Mouse (Mus musculus) hindbrain, embryonic 12.5 days (tissue): Measurements from ENCODE around the gene Tmem143. TPM values are rescaled to one million over a fixed set of nuclear protein-coding genes. Genes with fewer than 3 reads are reported as not detected.
"Not testable (repeated sequence)": the region's sequence is repeated elsewhere in the genome, so short reads cannot be mapped to it uniquely, and the experiment has no call there.

ENCODE experiments used
- ATAC-seq: fragments of 200-750 bp; cut with Nextera tagmentation; 2 replicates; pipeline ENCODE4 v1.8.0; 2017; ENCODE audit warnings: moderate TSS enrichment; ENCODE audit not compliant: low FRiP score
- H3K27ac ChIP-seq: fragments of 300-500 bp; sonication (generic); 2 replicates; pipeline ENCODE4 v1.5.1; 2016; ENCODE audit warnings: mild to moderate bottlenecking
- H3K27me3 ChIP-seq: fragments of 300-500 bp; sonication (generic); 2 replicates; pipeline ENCODE4 v1.6.1; 2016; ENCODE audit warnings: mild to moderate bottlenecking
- H3K36me3 ChIP-seq: fragments of 300-500 bp; sonication (generic); 2 replicates; pipeline ENCODE4 v1.6.1; 2016; ENCODE audit warnings: mild to moderate bottlenecking
- H3K4me1 ChIP-seq: fragments of 300-500 bp; sonication (generic); 2 replicates; pipeline ENCODE4 v1.6.1; 2016
- H3K4me2 ChIP-seq: fragments of 300-500 bp; sonication (generic); replicated peaks from 2 replicates; pipeline ENCODE4 v1.6.1; 2016; ENCODE audit warnings: mild to moderate bottlenecking
- H3K4me3 ChIP-seq: fragments of 300-500 bp; sonication (generic); 2 replicates; pipeline ENCODE4 v1.5.1; 2016; ENCODE audit warnings: mild to moderate bottlenecking
- H3K9ac ChIP-seq: fragments of 300-500 bp; sonication (generic); 2 replicates; pipeline ENCODE4 v1.6.1; 2016; ENCODE audit warnings: mild to moderate bottlenecking, moderate library complexity
- H3K9me3 ChIP-seq: fragments of 300-500 bp; sonication (generic); replicated peaks from 2 replicates; pipeline ENCODE4 v1.6.1; 2016; ENCODE audit warnings: mild to moderate bottlenecking
- WGBS: fragments of 180-500 bp; shearing (Covaris S2); methylation state at CpG from one replicate; pipeline ENCODE4 v1.1.7; 2016; 5-methylcytosine and 5-hydroxymethylcytosine counted together
- polyA plus RNA-seq: library from polyadenylated mRNA; unstranded; fragments of >200 nt; fragmentation: Nextera tagmentation; extraction: Ambion mirVana; gene quantifications from 2 replicates; pipeline ENCODE4 v1.2.1, GENCODE M21; 2016

Gene Tmem143
- polyA plus RNA-seq, 1 experiment from 2014 or later, result 5.2 TPM

DNA sequence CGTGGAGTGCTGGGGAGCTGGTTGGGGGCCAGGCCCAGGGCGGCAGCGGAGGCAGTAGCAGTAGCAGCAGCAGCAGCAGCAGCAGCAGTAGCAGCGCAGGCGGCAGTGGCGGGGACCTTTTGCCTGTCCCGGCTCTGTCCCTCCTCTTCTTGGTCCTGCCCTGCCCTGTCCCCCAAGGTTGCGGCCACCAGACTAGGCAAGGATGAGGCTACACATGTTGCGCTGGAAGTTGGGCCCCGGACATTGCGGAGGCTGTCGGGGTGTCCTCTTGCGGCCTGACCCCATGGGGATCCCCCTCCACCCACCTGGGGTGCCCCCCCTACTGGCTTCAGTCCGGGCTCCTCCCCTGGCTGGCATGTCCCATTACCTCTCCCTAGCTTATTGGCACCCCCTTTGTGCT is 27.0 kb upstream of the Tmem143 start:
- Histone ChIP-seq H3K27me3 (peaks cover 56% of the 10 kb centered on the region), H3K4me2 (peak overlapping the region; percentile 82), H3K9me3 (no peaks in the 10 kb centered on the region), H3K36me3 (peaks cover 7% of the 10 kb centered on the region; the same call in 1 of the 2 replicates), H3K4me3 (peak overlapping the region; percentile 39), H3K27ac (0 out of 2 replicates have a peak overlapping the region, but pooled peaks have one; percentile 12), H3K9ac (peak overlapping the region; percentile 67), H3K4me1 (peaks cover 64% of the 10 kb centered on the region)
- 4% methylated on average over 14 of the region's 14 CpGs for WGBS
- ATAC-seq, result no peak

DNA sequence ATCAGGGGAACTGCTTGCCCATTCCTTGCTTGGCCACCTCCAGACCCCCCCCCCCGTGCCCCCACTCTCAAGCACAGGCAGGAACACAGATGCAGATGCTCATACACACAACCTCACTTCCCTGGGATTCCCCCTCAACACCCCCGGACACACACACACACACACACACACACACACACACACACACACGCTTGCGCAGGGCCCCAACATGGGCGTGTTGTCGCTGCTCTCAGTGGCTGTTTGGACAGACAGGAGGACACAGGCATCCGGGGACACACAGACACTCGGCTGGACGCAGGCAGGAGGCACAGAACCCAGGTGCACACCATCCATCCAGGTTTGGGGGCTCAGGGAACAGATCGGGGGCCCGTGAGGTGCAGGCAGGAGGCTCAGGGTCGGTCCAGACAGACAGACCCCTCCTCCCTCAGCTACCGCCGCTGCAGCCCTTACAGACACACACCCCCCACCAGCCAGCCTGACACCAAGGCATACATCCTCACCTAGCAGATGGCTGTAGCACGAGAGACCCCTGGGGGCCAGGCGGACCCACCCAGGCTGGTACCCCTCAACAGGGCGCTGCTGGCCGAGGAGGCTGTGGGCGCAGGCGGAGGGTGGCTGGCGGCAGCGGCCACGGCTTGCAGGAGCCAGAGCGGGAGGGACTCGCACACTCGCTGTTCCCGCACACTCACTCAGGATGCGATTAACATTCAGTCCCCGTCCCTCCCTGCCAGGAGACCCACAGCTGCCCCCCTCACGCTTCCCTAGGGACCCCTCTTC is 26.3 kb upstream of the Tmem143 start:
- Histone ChIP-seq H3K4me1 (peaks cover 68% of the 10 kb centered on the region), H3K9me3 (no peaks in the 10 kb centered on the region), H3K4me3 (peak overlapping the region; percentile 39), H3K27me3 (peaks cover 56% of the 10 kb centered on the region), H3K9ac (peak overlapping the region; percentile 67), H3K27ac (peak overlapping the region; percentile 55; the same call in 1 of the 2 replicates), H3K4me2 (peak overlapping the region; percentile 82), H3K36me3 (peaks cover 11% of the 10 kb centered on the region; the same call in 1 of the 2 replicates)
- 3% methylated on average over 30 of the region's 30 CpGs for WGBS
- 0 out of 2 replicates have a peak, but pooled peaks have one; percentile 4 for ATAC-seq

DNA sequence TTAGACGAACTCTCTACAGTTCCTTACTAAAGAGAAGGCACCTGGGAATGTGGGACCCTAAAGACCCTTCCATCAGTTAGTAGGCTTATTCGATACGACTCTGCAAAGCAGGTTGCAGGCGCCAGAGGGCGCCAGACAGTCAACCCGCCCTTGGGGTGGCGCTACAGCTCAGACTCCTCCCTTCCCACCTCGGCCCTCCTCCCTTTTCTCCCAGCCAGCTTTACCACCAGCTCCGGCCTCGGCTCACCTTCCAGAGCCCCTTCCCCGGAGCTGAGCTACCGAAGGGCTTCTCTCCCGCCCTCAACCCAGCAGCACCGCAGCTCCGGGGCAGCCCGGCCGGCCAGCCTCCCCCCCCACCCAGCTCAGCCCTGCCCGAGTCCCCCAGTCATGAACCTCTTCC is 24.1 kb upstream of the Tmem143 start, which contains the start of gene Kdelr1:
Gene Kdelr1 (plus strand): TSS at position 149 of the 400 bp plus-strand sequence.
- Histone ChIP-seq H3K9me3 (no peaks in the 10 kb centered on the region), H3K9ac (peak within 1 kb of the TSS; percentile 96), H3K4me1 (peaks cover 54% of the 10 kb centered on the region), H3K27ac (peak within 1 kb of the TSS; percentile 86), H3K4me3 (peak within 1 kb of the TSS; percentile 76), H3K27me3 (peaks cover 42% of the 10 kb centered on the region), H3K36me3 (peaks cover 25% of the 10 kb centered on the region), H3K4me2 (peak within 1 kb of the TSS; percentile 80)
- whole genome bisulfite sequencing, result under 1% methylated on average over 18 of the region's 18 CpGs
- peak; percentile 65 for ATAC-seq

DNA sequence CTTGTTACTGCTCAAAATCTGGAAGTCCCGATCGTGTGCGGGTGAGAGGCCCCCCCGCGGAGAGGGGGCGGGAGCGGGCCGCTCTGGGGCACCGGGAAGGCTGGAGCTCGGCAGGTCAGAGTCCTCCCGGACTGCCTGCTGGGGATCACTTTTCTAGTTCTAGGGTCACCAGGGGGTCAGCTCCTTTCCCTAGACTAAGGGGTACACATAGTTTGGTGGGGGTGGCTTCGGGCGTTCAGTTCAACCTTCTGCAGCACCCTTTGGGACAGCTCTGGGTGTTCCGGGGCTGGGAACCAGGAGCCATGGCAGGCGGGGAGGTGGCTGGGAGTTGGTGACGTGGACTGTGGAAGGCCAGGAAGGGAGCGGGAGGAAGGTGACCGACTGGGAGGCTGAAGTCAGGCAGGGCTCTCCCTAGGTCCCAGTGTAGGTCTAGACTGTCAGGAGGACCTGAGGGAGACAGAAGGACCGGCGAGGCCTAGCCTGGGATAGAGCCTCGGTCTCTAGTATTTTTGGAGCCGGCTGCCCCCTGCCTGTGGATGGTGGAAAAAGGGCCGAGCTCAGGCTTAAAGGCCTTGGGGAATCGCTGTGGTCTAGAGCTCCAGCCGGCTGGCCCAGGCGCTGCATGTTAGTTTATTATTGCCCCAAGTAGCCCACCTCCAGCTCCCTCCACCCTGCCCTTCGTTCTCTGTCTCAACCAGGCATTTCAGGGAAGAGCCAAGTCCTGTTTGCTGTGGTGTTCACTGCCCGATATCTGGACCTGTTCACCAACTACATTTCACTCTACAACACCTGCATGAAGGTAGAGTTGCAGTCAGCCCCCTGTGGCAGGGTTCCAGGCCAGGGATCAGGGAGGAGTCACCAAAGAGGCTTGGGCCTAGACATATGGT is 23.4 kb upstream of the Tmem143 start:
- peak; percentile 43 for ATAC-seq
- peaks cover 35% of the 10 kb centered on the region for H3K27me3 ChIP-seq
- peak overlapping the region; percentile 80 for H3K4me2 ChIP-seq
- peaks cover 29% of the 10 kb centered on the region for H3K36me3 ChIP-seq
- H3K9me3 ChIP-seq, result no peaks in the 10 kb centered on the region
- peak overlapping the region; percentile 86 for H3K27ac ChIP-seq
- peak overlapping the region; percentile 96 for H3K9ac ChIP-seq
- 3% methylated on average over 27 of the region's 28 CpGs for WGBS
- H3K4me1 ChIP-seq, result peaks cover 47% of the 10 kb centered on the region
- peak overlapping the region; percentile 76 for H3K4me3 ChIP-seq

DNA sequence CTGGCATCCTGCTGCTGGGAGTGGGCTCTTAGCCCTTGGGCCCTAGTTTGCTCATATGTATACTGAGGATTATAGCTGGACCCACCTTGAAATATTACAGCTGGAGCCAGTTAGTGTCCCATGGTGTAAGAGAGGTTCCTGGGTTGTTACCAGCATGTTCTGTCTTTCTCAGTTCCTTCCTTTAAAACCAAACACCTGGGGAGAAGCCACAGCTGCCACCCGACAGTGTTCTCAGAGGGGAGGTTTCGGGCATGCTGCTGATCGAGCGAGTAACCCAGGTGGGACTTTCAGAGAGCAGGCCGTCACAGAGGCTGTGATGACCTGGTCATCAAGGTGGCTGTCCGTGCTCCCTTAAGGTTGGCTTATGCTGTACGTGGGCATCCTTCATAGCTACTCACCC is 19.8 kb upstream of the Tmem143 start:
- Histone ChIP-seq H3K27me3 (no peaks in the 10 kb centered on the region), H3K9ac (no peak overlapping the region), H3K9me3 (0 out of 2 replicates have a peak, but pooled peaks cover 2% of the 10 kb centered on the region), H3K4me1 (peaks cover 18% of the 10 kb centered on the region), H3K4me2 (no peak overlapping the region), H3K4me3 (no peak overlapping the region), H3K27ac (no peak overlapping the region), H3K36me3 (peaks cover 65% of the 10 kb centered on the region)
- no peak for ATAC-seq
- 90% methylated on average over 7 of the region's 7 CpGs for WGBS

DNA sequence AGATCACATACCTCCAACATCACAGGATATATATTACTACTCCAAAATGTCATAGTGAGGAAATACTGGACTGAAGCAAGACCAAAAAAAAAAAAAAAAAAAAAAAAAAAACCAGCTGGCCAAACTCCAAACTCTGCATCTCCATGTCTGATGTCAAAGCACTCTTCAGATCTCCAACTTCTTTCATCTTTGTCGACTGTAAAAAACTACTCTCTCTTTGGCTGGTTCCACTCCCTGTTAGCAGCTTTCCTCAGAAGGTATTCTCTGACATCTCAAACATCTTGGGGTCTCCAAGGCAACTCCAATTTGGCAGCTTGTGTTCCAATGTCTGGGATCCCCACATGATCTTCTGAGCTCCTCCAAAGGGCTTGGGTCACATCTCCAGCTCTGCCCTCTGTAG is 18.5 kb upstream of the Tmem143 start, which contains the start of gene Grin2d:
Gene Grin2d (minus strand): TSS at position 101 of the 400 bp plus-strand sequence.
- not testable (repeated sequence) for H3K4me2 ChIP-seq, H3K9me3 ChIP-seq
- 96% methylated on average over 1 of the region's 1 CpGs for WGBS

DNA sequence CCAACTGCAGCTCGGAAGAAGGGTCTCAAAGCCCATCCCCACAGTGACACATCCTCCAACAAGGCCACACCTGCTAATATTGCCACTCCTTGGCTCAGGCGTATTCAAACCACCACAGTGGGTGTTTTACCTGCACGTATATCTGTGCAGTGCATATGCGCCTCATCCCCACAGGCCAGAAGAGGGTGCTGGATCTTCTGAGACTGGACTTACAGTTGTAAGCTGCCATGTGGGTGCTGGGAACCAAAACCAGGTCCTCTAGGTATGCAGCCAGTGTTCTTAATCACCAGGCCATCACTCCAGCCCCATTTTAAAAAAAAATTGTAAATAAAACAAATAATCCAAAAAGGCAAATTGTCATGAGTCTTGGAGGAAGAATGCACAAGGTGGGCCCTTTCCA is 16.2 kb upstream of the Tmem143 start:
- Histone ChIP-seq H3K4me2 (no peak overlapping the region), H3K36me3 (peaks cover 90% of the 10 kb centered on the region), H3K4me1 (no peaks in the 10 kb centered on the region), H3K4me3 (no peak overlapping the region), H3K9ac (no peak overlapping the region), H3K27ac (no peak overlapping the region), H3K9me3 (0 out of 2 replicates have a peak, but pooled peaks cover 2% of the 10 kb centered on the region), H3K27me3 (no peaks in the 10 kb centered on the region)
- WGBS, result 95% methylated on average over 4 of the region's 4 CpGs
- no peak for ATAC-seq

More for the DNA sequence above, 18.5 kb upstream of the Tmem143 start, which contains the start of gene Grin2d:
- H3K36me3 ChIP-seq, result peaks cover 79% of the 10 kb centered on the region
- not testable (repeated sequence) for H3K27me3 ChIP-seq, H3K4me3 ChIP-seq, H3K27ac ChIP-seq, ATAC-seq, H3K9ac ChIP-seq
- peaks cover 18% of the 10 kb centered on the region for H3K4me1 ChIP-seq

DNA sequence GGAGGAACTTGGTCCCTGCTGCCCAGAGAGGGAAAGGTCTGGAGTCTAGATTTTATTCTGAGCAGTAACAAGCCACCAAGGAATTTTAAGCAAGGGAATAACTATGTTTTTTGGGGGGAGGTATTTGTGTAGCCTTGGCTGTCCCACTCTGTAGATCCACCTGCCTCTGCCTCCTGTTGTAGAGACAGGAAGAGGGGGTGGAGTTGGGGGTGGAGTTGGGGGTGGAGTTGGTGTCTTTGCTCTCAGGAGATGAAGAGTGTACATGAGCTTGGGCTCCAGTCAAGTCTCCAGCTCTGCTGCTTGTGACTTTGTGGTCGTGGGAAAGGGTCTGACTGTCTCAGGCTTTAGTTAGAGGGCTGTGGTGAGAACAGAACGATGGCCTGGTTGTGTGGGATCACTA is 15.7 kb upstream of the Tmem143 start:
- ATAC-seq, result no peak
- 0 out of 2 replicates have a peak, but pooled peaks cover 2% of the 10 kb centered on the region for H3K9me3 ChIP-seq
- no peak overlapping the region for H3K27ac ChIP-seq
- H3K9ac ChIP-seq, result no peak overlapping the region
- WGBS, result 93% methylated on average over 2 of the region's 2 CpGs
- no peaks in the 10 kb centered on the region for H3K4me1 ChIP-seq
- peaks cover 90% of the 10 kb centered on the region for H3K36me3 ChIP-seq
- H3K4me3 ChIP-seq, result no peak overlapping the region
- H3K27me3 ChIP-seq, result no peaks in the 10 kb centered on the region
- H3K4me2 ChIP-seq, result no peak overlapping the region

DNA sequence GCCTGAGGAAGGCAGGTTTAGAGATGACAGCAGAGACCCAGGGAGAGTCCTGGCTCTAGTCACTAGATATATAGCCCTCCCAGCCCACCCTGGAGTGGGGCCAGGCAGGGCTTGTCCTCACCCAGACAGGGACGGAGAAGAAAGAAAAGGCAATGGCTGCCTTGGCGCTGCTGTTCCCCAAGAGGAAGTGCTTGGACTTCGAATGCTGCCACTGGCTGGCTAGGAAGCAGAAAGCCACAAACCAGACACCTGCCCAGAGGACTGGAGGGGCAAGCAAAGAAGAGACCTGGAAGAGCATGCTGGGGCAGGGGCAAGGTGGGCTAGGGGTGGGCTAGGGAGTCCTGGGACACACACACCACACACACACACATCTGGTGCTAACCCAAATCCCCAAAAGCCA is 9.5 kb upstream of the Tmem143 start:
- H3K4me3 ChIP-seq, result no peak overlapping the region
- H3K27me3 ChIP-seq, result no peaks in the 10 kb centered on the region
- no peaks in the 10 kb centered on the region for H3K4me1 ChIP-seq
- H3K27ac ChIP-seq, result no peak overlapping the region
- no peaks in the 10 kb centered on the region for H3K9me3 ChIP-seq
- no peak overlapping the region for H3K4me2 ChIP-seq
- no peak overlapping the region for H3K9ac ChIP-seq
- H3K36me3 ChIP-seq, result peaks cover 34% of the 10 kb centered on the region
- no peak for ATAC-seq
- WGBS, result 56% methylated on average over 3 of the region's 3 CpGs

DNA sequence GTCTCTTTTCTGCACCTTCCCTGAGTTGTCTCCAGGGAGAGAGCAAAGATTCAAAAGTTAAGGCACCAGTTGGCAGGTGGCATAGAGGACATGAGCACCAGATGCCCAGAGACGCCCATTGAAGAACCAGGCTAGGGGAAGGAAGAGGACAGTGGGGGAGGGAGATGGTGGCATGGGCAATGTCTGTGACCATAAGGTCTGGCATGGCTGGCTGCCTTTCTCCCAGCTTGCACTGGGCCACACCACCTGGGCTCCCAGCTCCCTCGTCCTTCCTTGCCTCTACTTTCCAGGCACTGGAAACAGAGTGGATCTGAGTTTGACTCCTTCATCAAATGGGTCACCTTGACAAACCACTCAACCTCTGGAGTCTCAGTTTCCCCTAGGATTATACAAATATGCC is 4.1 kb upstream of the Tmem143 start:
- H3K9ac ChIP-seq, result no peak overlapping the region
- H3K4me1 ChIP-seq, result peaks cover 8% of the 10 kb centered on the region; the same call in 1 of the 2 replicates
- no peak for ATAC-seq
- H3K4me3 ChIP-seq, result no peak overlapping the region
- no peak overlapping the region for H3K27ac ChIP-seq
- peaks cover 9% of the 10 kb centered on the region; the same call in 1 of the 2 replicates for H3K27me3 ChIP-seq
- no peak overlapping the region for H3K4me2 ChIP-seq
- H3K36me3 ChIP-seq, result no peaks in the 10 kb centered on the region
- H3K9me3 ChIP-seq, result no peaks in the 10 kb centered on the region
- 89% methylated on average over 2 of the region's 2 CpGs for WGBS

DNA sequence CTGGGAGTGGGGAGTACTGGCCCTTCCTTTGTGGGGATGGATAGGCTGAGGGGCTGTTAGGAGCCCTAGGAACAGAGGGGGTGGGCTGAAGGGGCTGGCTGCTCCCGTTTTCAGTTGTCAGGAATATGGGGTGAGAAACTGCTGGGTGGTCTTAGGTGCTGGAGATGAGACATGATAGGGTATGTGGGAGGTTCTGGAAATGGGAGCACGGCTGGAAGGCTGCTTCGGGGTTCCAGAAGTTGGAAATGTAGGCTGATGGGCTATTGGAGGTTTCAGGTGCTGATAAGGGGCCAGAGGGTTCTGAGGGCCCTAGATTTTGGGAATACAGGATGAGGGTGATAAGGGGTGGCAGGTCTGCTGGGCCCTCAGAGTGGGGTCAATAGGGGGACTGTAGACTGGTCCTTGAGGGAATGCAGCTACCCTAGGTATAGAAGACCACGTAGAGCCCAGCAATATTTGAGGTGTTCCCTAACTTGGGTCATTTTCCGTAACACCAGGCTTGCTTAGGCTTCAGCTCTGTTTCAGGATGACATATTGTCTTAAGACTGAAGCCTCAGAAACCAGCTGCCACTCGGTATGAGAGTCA is 717 bp upstream of the Tmem143 start:
- ATAC-seq, result peak; percentile 53
- H3K36me3 ChIP-seq, result no peaks in the 10 kb centered on the region
- WGBS, result 73% methylated on average over 6 of the region's 6 CpGs
- no peak overlapping the region for H3K9ac ChIP-seq
- H3K4me3 ChIP-seq, result peak overlapping the region; percentile 4; the same call in 1 of the 2 replicates
- H3K4me1 ChIP-seq, result peaks cover 8% of the 10 kb centered on the region; the same call in 1 of the 2 replicates
- H3K4me2 ChIP-seq, result peak overlapping the region; percentile 67
- H3K9me3 ChIP-seq, result no peaks in the 10 kb centered on the region
- no peak overlapping the region for H3K27ac ChIP-seq
- peaks cover 9% of the 10 kb centered on the region; the same call in 1 of the 2 replicates for H3K27me3 ChIP-seq
